Mouse (Mus musculus): ENCODE results near the gene Calhm3.

The Calhm3 gene

DNA sequence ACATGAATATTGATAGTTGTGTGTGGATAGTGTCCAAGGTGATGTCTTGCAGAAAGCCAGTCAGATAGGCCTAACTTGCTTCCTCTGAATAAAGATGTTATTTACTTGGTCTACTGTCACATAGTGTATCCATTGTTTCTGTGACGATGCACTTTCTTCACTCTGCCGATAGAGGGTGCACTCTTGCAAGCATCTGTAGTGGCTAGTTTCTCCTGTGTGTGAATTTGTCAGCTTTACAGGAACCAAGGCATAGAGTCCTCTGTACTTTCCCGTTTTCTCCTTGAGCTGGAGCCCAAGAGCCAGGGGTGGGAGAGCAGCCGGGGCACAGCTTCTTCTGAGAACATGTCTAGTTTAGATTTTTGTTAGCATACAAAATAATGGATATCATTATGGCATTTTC lies 36.5 kb downstream of the Calhm3 start:
- no peak for DNase-seq (ENCODE audit: low spot score in 2 of 2)

- no peak for DNase-seq (ENCODE audit: low spot score in 2 of 2)
Observed at GRCm38 (mm10) chr19:47118634-47119033, 38.9 kb downstream of the Calhm3 start.

- DNase-seq (ENCODE audit: low spot score in 2 of 2): no peak
Observed at GRCm38 (mm10) chr19:47104641-47105271, 52.8 kb downstream of the Calhm3 start.
